Mouse (Mus musculus): ENCODE measurements around the gene Nox3. TPM values are rescaled to one million over a fixed set of nuclear protein-coding genes. Genes with fewer than 3 reads are reported as not detected.

Nox3 gene
- polyA plus RNA-seq, 2 experiments = not detected

DNA sequence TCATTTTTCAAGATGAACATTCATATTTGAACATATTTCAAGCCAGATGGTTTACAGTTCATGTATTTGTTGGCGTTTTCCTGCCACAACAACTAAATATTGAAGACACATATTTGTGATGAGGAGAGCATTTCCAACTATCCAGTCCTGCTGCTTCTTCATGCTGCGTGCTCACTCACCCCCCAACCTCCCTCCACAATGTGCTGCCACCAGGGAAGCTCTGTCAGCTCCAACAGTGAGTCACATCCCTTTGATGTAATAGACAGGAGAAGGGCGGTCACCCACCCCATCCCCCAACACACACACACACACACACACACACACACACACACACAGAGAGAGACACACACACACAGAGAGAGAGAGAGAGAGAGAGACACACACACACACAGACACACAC lies 6.3 kb upstream of the Nox3 start:
- Histone ChIP-seq H3K36me3 (replicated peaks; ENCODE audit: control insufficient read depth, insufficient read depth, low read depth) (no peaks in the 10 kb centered on the region), H3K9ac (replicated peaks) (no peak overlapping the region), H3K4me1 (replicated peaks; ENCODE audit: control insufficient read depth in 2 of 2, insufficient read depth in 2 of 2, low read length in 1 of 2) (no peaks in the 10 kb centered on the region), H3K4me3 (ENCODE audit: insufficient read depth in 1 of 2, low read depth in 2 of 2, low read length in 2 of 2) (no peak overlapping the region), H3K27me3 (ENCODE audit: control insufficient read depth, insufficient read depth, low read length) (no peaks in the 10 kb centered on the region), H3K9me3 (ENCODE audit: control insufficient read depth, low read length) (no peaks in the 10 kb centered on the region), H3K4me2 (ENCODE audit: low read depth) (no peak overlapping the region), H3K27ac (no peak overlapping the region)
- WGBS (ENCODE audit: insufficient replicate concordance) = 35% methylated on average over 3 of the region's 3 CpGs
- DNase-seq (ENCODE audit: low read depth in 3 of 3, low spot score in 3 of 3) = no peak
- ATAC-seq (ENCODE audit: insufficient read depth) = no peak
- no peak for TF ChIP-seq EP300 (IDR thresholded peaks at IDR 0.05; ENCODE audit: low read depth)
- no peak for TF ChIP-seq CTCF (IDR thresholded peaks at IDR 0.05; ENCODE audit: low read depth)

DNA sequence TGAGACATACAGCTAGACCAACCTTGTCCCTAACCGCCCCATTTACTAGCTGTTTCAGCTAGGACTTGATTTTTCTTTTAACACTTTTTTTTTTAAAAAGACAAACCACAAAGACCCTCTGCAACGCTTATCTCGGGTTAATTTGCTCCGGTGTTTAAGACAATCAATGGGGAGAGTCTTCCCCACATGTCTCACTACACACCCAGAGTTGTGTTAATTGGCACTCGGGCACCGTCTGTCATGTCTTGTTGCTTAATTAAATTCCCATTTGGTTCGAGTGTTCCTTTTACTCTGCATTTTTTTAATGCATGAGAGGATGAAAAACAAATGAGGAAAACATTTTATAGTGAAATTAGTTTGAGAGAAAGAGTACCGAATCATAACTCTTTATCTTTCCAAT lies 3.2 kb downstream of the Nox3 start:
- no peak overlapping the region for H3K4me3 ChIP-seq (ENCODE audit: insufficient read depth in 1 of 2, low read depth in 2 of 2, low read length in 2 of 2)
- no peaks in the 10 kb centered on the region for H3K36me3 ChIP-seq (replicated peaks; ENCODE audit: control insufficient read depth, insufficient read depth, low read depth)
- H3K4me1 ChIP-seq (replicated peaks; ENCODE audit: control insufficient read depth in 2 of 2, insufficient read depth in 2 of 2, low read length in 1 of 2) = no peaks in the 10 kb centered on the region
- DNase-seq (ENCODE audit: low read depth in 3 of 3, low spot score in 3 of 3) = no peak
- WGBS (ENCODE audit: insufficient replicate concordance) = 40% methylated on average over 8 of the region's 8 CpGs
- H3K27me3 ChIP-seq (ENCODE audit: control insufficient read depth, insufficient read depth, low read length) = no peaks in the 10 kb centered on the region
- H3K27ac ChIP-seq = no peak overlapping the region
- H3K9ac ChIP-seq (replicated peaks) = no peak overlapping the region
- TF ChIP-seq CTCF (IDR thresholded peaks at IDR 0.05; ENCODE audit: low read depth) (no peak), EP300 (IDR thresholded peaks at IDR 0.05; ENCODE audit: low read depth) (no peak)
- no peak for ATAC-seq (ENCODE audit: insufficient read depth)
- H3K4me2 ChIP-seq (ENCODE audit: low read depth) = no peak overlapping the region
- no peaks in the 10 kb centered on the region for H3K9me3 ChIP-seq (ENCODE audit: control insufficient read depth, low read length)

DNA sequence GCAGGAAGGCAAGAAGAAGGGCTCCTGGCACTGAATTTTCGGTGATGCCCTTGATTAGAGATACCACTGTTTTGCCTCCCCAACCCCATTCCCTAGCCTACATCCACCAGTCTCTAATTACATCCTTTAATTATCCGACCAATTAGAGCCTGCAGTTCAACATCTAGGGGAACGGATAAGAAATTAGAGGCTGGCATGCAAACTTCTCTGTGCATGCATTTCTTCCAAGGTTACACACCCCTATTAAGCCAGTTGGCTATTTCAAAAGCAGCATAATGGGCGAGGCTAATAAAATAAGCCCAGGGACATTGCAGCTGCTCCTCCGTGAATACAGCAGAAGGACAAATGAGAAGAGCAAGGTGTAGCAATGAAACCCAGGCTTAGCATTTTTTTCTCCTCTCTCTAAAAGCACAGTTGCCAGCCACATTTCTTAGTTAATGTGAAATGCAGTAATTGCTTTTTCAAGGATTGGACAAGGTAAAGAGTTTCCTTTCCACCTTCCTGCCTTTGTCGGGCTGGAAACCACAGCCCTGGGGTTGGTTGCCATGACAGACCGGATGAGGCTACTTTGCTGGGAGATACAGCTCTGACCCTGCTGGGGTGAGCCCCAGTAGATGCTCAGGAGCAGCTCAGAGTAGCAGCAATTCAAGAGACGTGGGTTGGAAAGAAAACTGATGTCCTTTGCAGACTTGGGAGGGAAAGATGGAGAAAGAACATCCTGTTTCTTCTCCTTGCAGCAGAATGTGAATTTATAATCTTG lies 5.4 kb downstream of the Nox3 start:
- H3K4me2 ChIP-seq (ENCODE audit: low read depth) = no peak overlapping the region

DNA sequence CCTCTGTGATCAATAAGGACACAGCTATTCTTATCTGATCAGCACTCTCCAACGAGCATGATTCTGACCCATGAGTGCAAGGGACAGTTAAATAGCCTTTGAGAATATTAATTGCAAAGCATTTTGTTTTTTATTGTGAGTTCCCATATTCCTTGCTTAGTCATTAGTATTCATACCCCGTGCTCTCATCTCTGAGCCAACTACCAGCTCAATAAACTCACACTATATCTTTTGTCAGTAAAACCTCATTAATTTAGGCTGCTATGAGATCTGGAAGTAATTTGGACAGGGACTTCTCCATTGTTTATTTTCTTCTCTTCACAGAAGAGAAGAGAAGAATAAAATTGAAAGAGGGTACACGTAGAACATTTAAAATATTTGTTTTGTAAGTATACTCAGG lies 12.4 kb downstream of the Nox3 start:
- WGBS (ENCODE audit: insufficient replicate concordance) = 38% methylated on average over 3 of the region's 3 CpGs
- H3K9me3 ChIP-seq (ENCODE audit: control insufficient read depth, low read length) = no peaks in the 10 kb centered on the region
- no peak for ATAC-seq (ENCODE audit: insufficient read depth)
- H3K27me3 ChIP-seq (ENCODE audit: control insufficient read depth, insufficient read depth, low read length) = no peaks in the 10 kb centered on the region
- H3K27ac ChIP-seq = no peak overlapping the region
- H3K4me2 ChIP-seq (ENCODE audit: low read depth) = no peak overlapping the region
- no peak overlapping the region for H3K9ac ChIP-seq (replicated peaks)
- no peaks in the 10 kb centered on the region for H3K36me3 ChIP-seq (replicated peaks; ENCODE audit: control insufficient read depth, insufficient read depth, low read depth)
- H3K4me3 ChIP-seq (ENCODE audit: insufficient read depth in 1 of 2, low read depth in 2 of 2, low read length in 2 of 2) = no peak overlapping the region
- DNase-seq (ENCODE audit: low read depth in 3 of 3, low spot score in 3 of 3) = no peak
- TF ChIP-seq EP300 (IDR thresholded peaks at IDR 0.05; ENCODE audit: low read depth) = no peak
- no peaks in the 10 kb centered on the region for H3K4me1 ChIP-seq (replicated peaks; ENCODE audit: control insufficient read depth in 2 of 2, insufficient read depth in 2 of 2, low read length in 1 of 2)

More for the DNA sequence above, 5.4 kb downstream of the Nox3 start:
- H3K4me3 ChIP-seq (ENCODE audit: insufficient read depth in 1 of 2, low read depth in 2 of 2, low read length in 2 of 2) = no peak overlapping the region
- H3K27me3 ChIP-seq (ENCODE audit: control insufficient read depth, insufficient read depth, low read length) = no peaks in the 10 kb centered on the region
- ATAC-seq (ENCODE audit: insufficient read depth) (no peak), DNase-seq (ENCODE audit: low read depth in 3 of 3, low spot score in 3 of 3) (no peak)
- no peak overlapping the region for H3K9ac ChIP-seq (replicated peaks)
- WGBS (ENCODE audit: insufficient replicate concordance) = 23% methylated on average over 8 of the region's 8 CpGs
- no peaks in the 10 kb centered on the region for H3K4me1 ChIP-seq (replicated peaks; ENCODE audit: control insufficient read depth in 2 of 2, insufficient read depth in 2 of 2, low read length in 1 of 2)
- TF ChIP-seq CTCF (IDR thresholded peaks at IDR 0.05; ENCODE audit: low read depth) (no peak), EP300 (IDR thresholded peaks at IDR 0.05; ENCODE audit: low read depth) (no peak)
- no peaks in the 10 kb centered on the region for H3K9me3 ChIP-seq (ENCODE audit: control insufficient read depth, low read length)
- H3K36me3 ChIP-seq (replicated peaks; ENCODE audit: control insufficient read depth, insufficient read depth, low read depth) = no peaks in the 10 kb centered on the region
- no peak overlapping the region for H3K27ac ChIP-seq

DNA sequence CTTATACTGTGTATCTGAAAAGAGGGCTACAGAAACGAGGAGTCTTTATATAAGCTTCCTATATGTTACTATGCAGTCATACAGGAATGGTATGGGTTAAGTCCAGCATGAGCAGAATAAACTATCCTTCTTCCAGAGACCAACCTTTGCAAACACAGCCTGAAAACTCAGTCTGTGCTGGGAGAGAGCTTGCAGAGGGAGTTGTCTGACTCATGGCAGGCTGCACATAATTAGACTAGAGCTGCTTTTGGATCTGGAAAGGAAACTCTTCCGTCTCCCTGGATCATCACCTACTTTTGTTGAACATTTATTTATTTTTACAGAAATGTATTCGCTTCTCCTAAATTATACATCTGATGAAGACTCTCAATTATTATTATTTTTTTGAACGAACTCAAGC lies 26.8 kb downstream of the Nox3 start:
- Histone ChIP-seq H3K9ac (replicated peaks) (no peak overlapping the region), H3K27me3 (ENCODE audit: control insufficient read depth, insufficient read depth, low read length) (no peaks in the 10 kb centered on the region), H3K27ac (no peak overlapping the region), H3K4me3 (ENCODE audit: insufficient read depth in 1 of 2, low read depth in 2 of 2, low read length in 2 of 2) (no peak overlapping the region), H3K36me3 (replicated peaks; ENCODE audit: control insufficient read depth, insufficient read depth, low read depth) (no peaks in the 10 kb centered on the region), H3K4me2 (ENCODE audit: low read depth) (no peak overlapping the region), H3K9me3 (ENCODE audit: control insufficient read depth, low read length) (no peaks in the 10 kb centered on the region), H3K4me1 (replicated peaks; ENCODE audit: control insufficient read depth in 2 of 2, insufficient read depth in 2 of 2, low read length in 1 of 2) (no peaks in the 10 kb centered on the region)
- 51% methylated on average over 4 of the region's 4 CpGs for WGBS (ENCODE audit: insufficient replicate concordance)
- DNase-seq (ENCODE audit: low read depth in 3 of 3, low spot score in 3 of 3) (no peak), ATAC-seq (ENCODE audit: insufficient read depth) (no peak)
- no peak for TF ChIP-seq EP300 (IDR thresholded peaks at IDR 0.05; ENCODE audit: low read depth)
- TF ChIP-seq CTCF (IDR thresholded peaks at IDR 0.05; ENCODE audit: low read depth) = no peak

Measured in liver, embryonic 14.5 days (tissue).